Comparison of ENCODE assay signal across 9 mouse cellular contexts in the genomic region with DNA sequence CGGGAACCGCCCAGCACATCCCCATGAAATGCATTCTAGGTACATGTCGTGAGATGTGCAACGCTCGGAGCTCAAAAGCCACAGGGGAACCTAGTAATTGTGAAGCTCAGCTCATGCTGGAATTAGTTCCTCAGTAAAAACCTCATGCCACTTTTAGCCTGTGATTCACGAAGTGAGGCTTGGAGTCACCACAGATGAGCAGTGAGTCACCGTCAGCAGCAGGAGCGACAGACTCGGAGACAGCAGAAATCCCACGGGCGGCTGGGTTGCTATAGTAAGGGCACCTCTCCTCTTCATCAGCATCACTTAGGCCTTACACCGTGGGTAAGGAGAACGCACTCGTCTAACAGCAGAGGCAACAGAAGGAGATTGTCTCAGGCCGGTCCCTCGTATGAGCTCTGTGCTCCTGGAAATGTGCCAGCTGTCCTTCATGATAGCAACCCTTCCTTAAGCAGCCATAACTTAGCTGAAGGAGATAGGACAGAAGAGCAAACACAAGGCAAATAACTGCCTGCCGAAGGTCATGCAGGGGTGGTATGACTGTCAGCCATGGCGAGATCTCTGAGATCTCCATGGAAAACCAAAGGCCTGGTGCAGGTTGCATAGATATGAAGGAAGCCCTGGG. TPM values are rescaled to one million over a fixed set of nuclear protein-coding genes. Genes with fewer than 3 reads are reported as not detected.
DNase-seq lines count a peak whose midpoint lies in the region; ATAC-seq and TF ChIP-seq lines count a peak whose summit lies in the region.
"Had no signal": no experiment of that assay in that cellular context is flagged by ENCODE, and none has a peak within 500 bp of the region (broad histone marks: within the 10 kb centered on the region; RNA-seq: fewer than 3 reads in every experiment).

No protein-coding gene starts in this region.

- H3K4me3 ChIP-seq in forebrain, embryonic 16.5 days (replicated peaks; ENCODE audit: low read length), result no peak overlapping the region
- no peak overlapping the region for H3K4me3 ChIP-seq in forebrain, embryonic 15.5 days
- no peak overlapping the region; the same call in 1 of the 2 replicates for H3K4me3 ChIP-seq in layer of hippocampus, adult 2 months
- H3K4me3 ChIP-seq in megakaryocyte, embryonic 14.5 days (replicated peaks), result peak overlapping the region; percentile 78
- no peak overlapping the region for H3K4me3 ChIP-seq in kidney, adult 2 months (ENCODE audit: insufficient read depth, low read depth, low read length)
- H3K4me3 ChIP-seq in midbrain, embryonic 10.5 days, result no peak overlapping the region
- H3K4me3 ChIP-seq: embryonic facial prominence, embryonic 13.5 days had no signal

- no peak overlapping the region for H3K27ac ChIP-seq in forebrain, embryonic 16.5 days (ENCODE audit: low read length)
- H3K27ac ChIP-seq in forebrain, embryonic 15.5 days (replicated peaks), result no peak overlapping the region
- H3K27ac ChIP-seq in layer of hippocampus, adult 2 months, result peak overlapping the region; percentile 78
- no peak overlapping the region for H3K27ac ChIP-seq in kidney, adult 2 months (ENCODE audit: insufficient read depth, low read depth, low read length)
- no peak overlapping the region; the same call in 1 of the 2 replicates for H3K27ac ChIP-seq in midbrain, embryonic 10.5 days (replicated peaks)
- H3K27ac ChIP-seq: embryonic facial prominence, embryonic 13.5 days had no signal

- 63% methylated on average over 18 of the region's 18 CpGs for whole genome bisulfite sequencing in forebrain, embryonic 16.5 days
- WGBS in forebrain, embryonic 15.5 days, result 70% methylated on average over 18 of the region's 18 CpGs
- WGBS in kidney, adult 2 months, result 81% methylated on average over 18 of the region's 18 CpGs
- WGBS in midbrain, embryonic 10.5 days, result 87% methylated on average over 18 of the region's 18 CpGs

- no peaks in the 10 kb centered on the region for H3K36me3 ChIP-seq in forebrain, embryonic 16.5 days (ENCODE audit: control insufficient read depth, insufficient read depth)
- no peaks in the 10 kb centered on the region for H3K36me3 ChIP-seq in forebrain, embryonic 15.5 days
- H3K36me3 ChIP-seq in megakaryocyte, embryonic 14.5 days (replicated peaks; ENCODE audit: low read length), result peaks cover 68% of the 10 kb centered on the region
- no peaks in the 10 kb centered on the region for H3K36me3 ChIP-seq in kidney, adult 2 months (ENCODE audit: control insufficient read depth, insufficient read depth, low read length)
- H3K36me3 ChIP-seq in midbrain, embryonic 10.5 days, result peaks cover 4% of the 10 kb centered on the region
- H3K36me3 ChIP-seq: embryonic facial prominence, embryonic 13.5 days had no signal

- 0 out of 2 replicates have a peak, but pooled peaks have one; percentile 30 for ATAC-seq in forebrain, embryonic 16.5 days
- ATAC-seq in forebrain, embryonic 15.5 days (replicated peaks), result no peak

- H3K4me1 ChIP-seq in forebrain, embryonic 16.5 days (replicated peaks; ENCODE audit: control insufficient read depth, insufficient read depth, low read length), result peaks cover 22% of the 10 kb centered on the region
- H3K4me1 ChIP-seq in forebrain, embryonic 15.5 days, result peaks cover 29% of the 10 kb centered on the region
- peaks cover 92% of the 10 kb centered on the region for H3K4me1 ChIP-seq in megakaryocyte, embryonic 14.5 days
- H3K4me1 ChIP-seq in kidney, adult 2 months (ENCODE audit: control insufficient read depth, insufficient read depth, low read length), result peaks cover 18% of the 10 kb centered on the region
- peaks cover 5% of the 10 kb centered on the region; the same call in 1 of the 2 replicates for H3K4me1 ChIP-seq in midbrain, embryonic 10.5 days

- no peak overlapping the region for H3K9ac ChIP-seq in forebrain, embryonic 16.5 days (replicated peaks; ENCODE audit: low read depth, low read length)
- no peak overlapping the region for H3K9ac ChIP-seq in forebrain, embryonic 15.5 days (replicated peaks)
- H3K9ac ChIP-seq: embryonic facial prominence, embryonic 13.5 days had no signal

- H3K9me3 ChIP-seq in forebrain, embryonic 16.5 days (ENCODE audit: control insufficient read depth, low read length), result no peaks in the 10 kb centered on the region
- no peaks in the 10 kb centered on the region for H3K9me3 ChIP-seq in forebrain, embryonic 15.5 days
- no peaks in the 10 kb centered on the region for H3K9me3 ChIP-seq in megakaryocyte, embryonic 14.5 days
- H3K9me3 ChIP-seq in midbrain, embryonic 10.5 days (replicated peaks), result no peaks in the 10 kb centered on the region
- H3K9me3 ChIP-seq: embryonic facial prominence, embryonic 13.5 days had no signal

- no peaks in the 10 kb centered on the region for H3K27me3 ChIP-seq in forebrain, embryonic 16.5 days (replicated peaks; ENCODE audit: control insufficient read depth, insufficient read depth, low read length)
- no peaks in the 10 kb centered on the region for H3K27me3 ChIP-seq in forebrain, embryonic 15.5 days
- H3K27me3 ChIP-seq in megakaryocyte, embryonic 14.5 days (replicated peaks), result no peaks in the 10 kb centered on the region
- no peaks in the 10 kb centered on the region for H3K27me3 ChIP-seq in kidney, adult 2 months (replicated peaks; ENCODE audit: control insufficient read depth, insufficient read depth, low read length)
- no peaks in the 10 kb centered on the region for H3K27me3 ChIP-seq in midbrain, embryonic 10.5 days (ENCODE audit: low read depth, poor library complexity, severe bottlenecking)
- H3K27me3 ChIP-seq: embryonic facial prominence, embryonic 13.5 days had no signal

- TF ChIP-seq CTCF in layer of hippocampus, adult 2 months (conservative IDR thresholded peaks at IDR 0.05), result no peak
- TF ChIP-seq CTCF in kidney, adult 2 months (conservative IDR thresholded peaks at IDR 0.05; ENCODE audit: insufficient read depth, insufficient read length, low read depth, low read length), result no peak

- H3K4me2 ChIP-seq in forebrain, embryonic 16.5 days (ENCODE audit: low read length), result no peak overlapping the region
- H3K4me2 ChIP-seq in forebrain, embryonic 15.5 days (replicated peaks), result no peak overlapping the region
- H3K4me2 ChIP-seq: embryonic facial prominence, embryonic 13.5 days had no signal

- TF ChIP-seq POLR2A in kidney, adult 2 months (IDR thresholded peaks at IDR 0.05; ENCODE audit: low read depth, low read length), result no peak

- DNase-seq in ovary, postnatal 36 days (ENCODE audit: low spot score), result peak; percentile 33
- DNase-seq in ovary, postnatal 10 days (ENCODE audit: low spot score), result no peak
- peak; percentile 65 to 77 for DNase-seq in layer of hippocampus, adult 2 months (ENCODE audit: low spot score in 2 of 2)
- no peak for DNase-seq in kidney, adult 2 months
- no peak for DNase-seq in midbrain, embryonic 10.5 days (ENCODE audit: low spot score)

RNA-seq across cellular contexts. Expression of a gene that starts 39.8 kb away (rescaled TPM):
- 4.7 and 6.4 TPM in 2 replicates for polyA plus RNA-seq in forebrain, embryonic 16.5 days (2015; fragmentation: Nextera tagmentation; extraction: Ambion mirVana)
- 6.2 and 7.5 TPM in 2 replicates for polyA plus RNA-seq in forebrain, embryonic 15.5 days (2015; fragmentation: Nextera tagmentation; extraction: Ambion mirVana)
- 10 to 100 TPM; 33.4 to 34.7 TPM for total RNA-seq in layer of hippocampus, adult 2 months (2021)
- polyA plus RNA-seq in megakaryocyte, embryonic 14.5 days (2012; ENCODE audit: insufficient read depth, low replicate concordance), result 77.2 and 85.3 TPM in 2 replicates
- 23.3 and 42.8 TPM in 2 replicates for polyA plus RNA-seq in kidney, adult 2 months (2012; rRNA removed)
- 9.4 and 9.9 TPM in 2 replicates for polyA plus RNA-seq in midbrain, embryonic 10.5 days (2016; fragmentation: Nextera tagmentation; extraction: Ambion mirVana)

Comparison
In these comparisons a context has a peak if more than half of its experiments do, and no peak if none do; other contexts are left out.
1. DNase-seq: peak in ovary, postnatal 36 days (single experiment) and layer of hippocampus, adult 2 months (2 of 2); none in ovary, postnatal 10 days (single experiment), kidney, adult 2 months (single experiment) and midbrain, embryonic 10.5 days (single experiment).